Mouse (Mus musculus): Measurements from ENCODE around the gene Clasp1.

DNA sequence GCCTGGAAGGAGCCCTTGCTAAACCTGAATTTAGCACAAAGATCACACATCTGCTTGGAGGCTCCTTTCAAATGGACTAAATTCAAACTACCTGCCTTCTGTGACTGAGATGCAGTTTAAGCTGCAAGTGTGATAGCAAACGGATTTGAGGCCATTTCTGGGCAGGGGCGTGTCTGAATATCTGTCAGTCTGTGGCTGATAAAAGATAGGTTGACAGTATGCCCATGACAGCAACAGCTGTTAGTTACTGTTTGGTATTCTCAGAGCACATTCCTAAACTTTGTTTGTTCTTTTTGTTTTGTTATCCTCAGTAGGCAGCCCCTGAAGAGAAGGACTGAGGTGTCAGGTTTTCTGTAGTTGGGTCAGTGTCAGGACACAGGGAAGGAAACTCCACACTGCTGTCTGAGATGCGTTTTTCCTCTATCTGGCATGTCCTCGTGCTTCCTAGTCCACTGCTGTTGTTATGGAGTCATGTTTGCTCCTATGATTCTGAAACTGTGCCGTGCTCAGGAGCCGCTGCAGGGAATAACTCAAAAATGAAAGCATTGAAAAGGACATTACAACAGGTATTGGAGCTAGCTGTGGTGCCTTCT, 94.7 kb downstream of the Clasp1 start:
- TF ChIP-seq POLR2A (IDR thresholded peaks at IDR 0.05; ENCODE audit: insufficient read depth, low read depth, low read length), result no peak
- no peak for TF ChIP-seq CTCF (IDR thresholded peaks at IDR 0.05; ENCODE audit: insufficient read depth, low read depth, low read length)

All from olfactory bulb, adult 2 months (tissue).